Mouse (Mus musculus): ENCODE data around the gene Cdk13.

- TF ChIP-seq FLI1 (IDR thresholded peaks at IDR 0.05; ENCODE audit: low read length) (no peak), GATA1 (IDR thresholded peaks at IDR 0.05; ENCODE audit: borderline replicate concordance, low read length) (no peak)
These were observed 5.2 kb downstream of the Cdk13 start for GRCm38 (mm10) chr13:17799735-17800134.
